Mouse (Mus musculus) spleen, adult 2 months (tissue): ENCODE data around the gene Pcdh7.

Experiments
- CTCF ChIP-seq: fragments of 200-500 bp; IDR thresholded peaks from 2 replicates; pipeline ENCODE4 v1.5.1; 2011; ENCODE audit warnings: mild to moderate bottlenecking, inconsistent platforms; ENCODE audit not compliant: insufficient read depth, insufficient read length, insufficient replicate concordance; ENCODE audit errors: extremely low read depth
- POLR2A ChIP-seq: fragments of 200-500 bp; IDR thresholded peaks from 2 replicates; pipeline ENCODE4 v1.6.1; 2011; ENCODE audit warnings: low read depth, low read length, inconsistent platforms

- no peak for TF ChIP-seq POLR2A
- no peak for TF ChIP-seq CTCF
Measured at GRCm38 (mm10) chr5:57781950-57782349, 64.2 kb downstream of the Pcdh7 start.
